Mouse (Mus musculus): ENCODE results near the gene Cfap61.
A peak's percentile ranks its signal among the peaks of the same experiment; 100 is the strongest.

The Cfap61 gene

DNA sequence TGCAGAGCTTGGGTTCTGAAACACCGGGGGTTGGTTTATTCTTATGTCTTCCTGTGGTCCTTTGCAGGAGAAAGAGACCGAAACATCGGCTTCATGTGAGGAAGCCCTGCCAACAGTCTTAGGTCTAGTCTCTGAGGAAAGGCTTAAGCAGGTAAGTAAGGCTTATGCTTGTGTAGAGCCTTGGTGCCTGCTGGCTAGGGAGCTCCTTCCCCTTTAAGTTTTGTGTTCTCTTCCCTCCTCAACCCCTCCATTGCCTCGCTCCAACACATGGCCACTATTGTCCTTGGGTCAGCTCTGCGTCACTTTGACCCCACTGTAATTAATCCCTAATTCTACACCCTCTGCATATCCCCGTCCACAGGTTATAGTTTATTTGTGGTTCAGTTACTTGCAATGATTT, 74.2 kb downstream of the Cfap61 start:
- no peak for DNase-seq (ENCODE audit: extremely low read depth, insufficient read length, low spot score)

DNA sequence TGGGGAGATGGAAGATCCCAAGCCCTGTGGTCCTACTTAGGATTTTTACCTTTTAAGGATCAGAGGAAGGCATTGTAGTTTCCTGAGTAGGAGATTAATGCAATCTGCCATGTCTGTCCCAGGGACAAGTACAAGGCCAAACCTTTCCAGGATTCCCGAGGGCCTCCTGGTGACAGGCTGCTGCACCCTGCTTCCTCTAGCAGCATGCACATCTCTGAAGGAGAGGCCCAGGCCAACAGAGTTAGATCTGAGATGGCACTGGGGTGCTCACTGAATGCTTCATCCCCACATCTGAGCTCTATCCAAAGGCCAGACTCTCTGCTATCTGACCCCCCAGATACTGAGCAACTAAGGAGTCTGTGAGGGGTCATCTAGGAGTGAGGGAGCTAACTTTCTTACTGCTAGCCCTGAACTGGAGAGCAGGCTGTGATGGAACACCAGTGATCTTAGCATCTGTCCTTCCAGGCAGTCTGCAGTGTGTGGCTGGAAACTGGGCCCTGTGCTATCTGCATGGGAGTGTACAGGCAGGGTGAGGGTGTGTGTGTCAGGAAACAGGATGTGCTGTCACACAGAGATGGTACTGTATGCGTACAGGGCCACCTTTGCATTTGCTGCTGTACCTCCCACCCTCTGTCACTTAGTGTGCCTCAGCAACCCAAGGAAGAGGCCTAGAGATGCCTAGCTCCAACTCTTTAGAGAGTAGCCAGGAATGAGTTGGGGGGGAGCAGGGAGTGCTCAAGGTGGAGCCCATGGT, 75.2 kb downstream of the Cfap61 start:
- no peak for DNase-seq (ENCODE audit: extremely low read depth, insufficient read length, low spot score)

DNA sequence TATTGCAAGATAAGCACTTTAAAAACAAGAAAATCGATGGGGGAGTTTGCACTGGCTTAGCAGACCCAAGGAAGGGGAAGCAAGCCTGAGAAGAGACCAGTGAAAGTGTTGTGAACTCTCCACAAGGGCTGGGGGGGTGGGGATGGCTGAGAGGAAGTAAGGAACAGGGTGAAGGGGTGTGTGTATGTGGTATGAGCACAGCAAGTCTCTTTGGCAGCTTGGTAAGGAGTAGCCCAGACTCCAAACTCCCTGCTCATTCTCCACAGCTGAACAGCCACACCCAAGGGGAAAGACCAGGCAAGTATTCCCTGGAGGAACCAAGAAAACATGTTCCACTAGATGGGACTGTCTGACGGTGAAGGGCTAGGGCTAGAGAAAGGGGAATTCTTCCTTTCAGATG, 76.2 kb downstream of the Cfap61 start:
- no peak for DNase-seq (ENCODE audit: extremely low read depth, insufficient read length, low spot score)

DNA sequence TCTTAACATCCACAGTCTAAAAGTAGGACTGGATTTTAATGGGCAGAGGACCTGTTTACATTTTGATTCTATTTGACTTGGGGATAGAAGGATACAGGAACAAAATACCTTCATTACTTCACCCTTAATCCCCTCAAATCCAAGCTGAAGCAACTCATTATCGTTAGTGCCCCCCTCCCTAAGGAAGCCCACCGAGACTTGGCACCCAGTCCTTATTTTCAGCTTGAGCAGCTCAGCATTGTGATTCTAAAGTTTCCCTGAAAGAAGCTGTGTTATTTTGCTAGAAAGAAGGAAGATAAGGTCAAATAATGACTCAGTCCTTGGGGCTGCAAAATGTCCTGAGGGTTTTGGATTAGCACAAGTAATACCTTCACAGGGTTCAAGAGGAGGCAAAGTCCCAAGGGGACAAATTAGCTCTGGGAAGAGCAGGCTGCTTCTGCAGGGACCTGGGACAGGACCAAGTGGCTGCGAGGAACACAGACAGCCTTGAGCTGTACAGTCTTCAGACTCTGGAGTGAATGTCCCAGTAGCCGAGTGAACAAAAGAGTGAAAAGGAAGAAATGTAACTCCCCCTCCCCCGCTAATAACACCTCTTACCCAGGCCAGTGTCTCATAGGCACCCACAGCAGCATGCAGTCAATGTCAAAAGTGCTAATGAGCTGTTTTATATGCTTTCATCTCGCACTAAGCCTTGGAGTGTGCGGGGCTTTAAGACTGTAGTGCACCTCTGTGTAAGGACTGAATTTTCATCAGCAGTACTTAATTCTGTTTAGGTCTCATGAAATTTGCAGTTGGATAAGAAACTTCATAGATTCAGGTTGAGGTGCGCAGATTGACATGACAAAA, 81.0 kb downstream of the Cfap61 start:
- DNase-seq (ENCODE audit: extremely low read depth, insufficient read length, low spot score) = no peak

DNA sequence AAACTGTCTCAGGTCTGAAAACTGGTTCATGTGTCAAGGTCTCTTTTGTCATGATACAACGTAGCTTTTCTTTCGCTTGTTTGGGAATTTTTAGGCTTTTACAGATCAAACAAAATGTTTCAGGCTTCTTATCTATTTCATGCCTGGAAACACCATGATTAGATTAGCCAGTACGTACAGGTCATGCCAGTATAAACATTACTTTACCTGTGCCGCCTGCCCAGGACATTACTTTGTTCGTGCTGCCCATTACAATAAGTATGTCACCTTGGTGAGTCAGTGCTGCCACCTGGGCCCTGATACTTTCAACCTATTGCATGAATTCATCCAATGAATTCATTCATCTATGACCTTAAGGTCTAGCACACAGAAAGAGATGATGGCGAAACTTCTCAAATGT, 88.3 kb downstream of the Cfap61 start:
- DNase-seq (ENCODE audit: extremely low read depth, insufficient read length, low spot score) = no peak

DNA sequence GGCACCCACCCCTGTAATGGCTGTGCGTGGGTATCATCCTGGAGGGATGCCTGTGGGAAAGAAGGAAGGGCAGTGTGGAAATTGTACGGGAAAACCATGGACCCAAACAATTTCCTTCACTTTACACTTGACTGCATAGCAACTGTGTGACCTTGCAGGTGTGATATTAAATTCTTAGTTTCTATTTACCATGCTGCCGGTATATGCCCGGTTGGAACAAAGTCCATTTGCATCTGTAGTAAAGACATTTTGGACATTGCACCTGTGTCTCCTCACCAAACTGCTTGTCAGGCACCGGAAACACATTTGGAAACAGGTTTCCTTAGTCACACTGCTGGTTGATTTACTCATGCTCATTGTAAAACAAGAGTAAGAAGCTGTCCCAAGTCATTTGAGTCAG, 109.1 kb downstream of the Cfap61 start:
- no peak for DNase-seq (ENCODE audit: extremely low read depth, insufficient read length, low spot score)

DNA sequence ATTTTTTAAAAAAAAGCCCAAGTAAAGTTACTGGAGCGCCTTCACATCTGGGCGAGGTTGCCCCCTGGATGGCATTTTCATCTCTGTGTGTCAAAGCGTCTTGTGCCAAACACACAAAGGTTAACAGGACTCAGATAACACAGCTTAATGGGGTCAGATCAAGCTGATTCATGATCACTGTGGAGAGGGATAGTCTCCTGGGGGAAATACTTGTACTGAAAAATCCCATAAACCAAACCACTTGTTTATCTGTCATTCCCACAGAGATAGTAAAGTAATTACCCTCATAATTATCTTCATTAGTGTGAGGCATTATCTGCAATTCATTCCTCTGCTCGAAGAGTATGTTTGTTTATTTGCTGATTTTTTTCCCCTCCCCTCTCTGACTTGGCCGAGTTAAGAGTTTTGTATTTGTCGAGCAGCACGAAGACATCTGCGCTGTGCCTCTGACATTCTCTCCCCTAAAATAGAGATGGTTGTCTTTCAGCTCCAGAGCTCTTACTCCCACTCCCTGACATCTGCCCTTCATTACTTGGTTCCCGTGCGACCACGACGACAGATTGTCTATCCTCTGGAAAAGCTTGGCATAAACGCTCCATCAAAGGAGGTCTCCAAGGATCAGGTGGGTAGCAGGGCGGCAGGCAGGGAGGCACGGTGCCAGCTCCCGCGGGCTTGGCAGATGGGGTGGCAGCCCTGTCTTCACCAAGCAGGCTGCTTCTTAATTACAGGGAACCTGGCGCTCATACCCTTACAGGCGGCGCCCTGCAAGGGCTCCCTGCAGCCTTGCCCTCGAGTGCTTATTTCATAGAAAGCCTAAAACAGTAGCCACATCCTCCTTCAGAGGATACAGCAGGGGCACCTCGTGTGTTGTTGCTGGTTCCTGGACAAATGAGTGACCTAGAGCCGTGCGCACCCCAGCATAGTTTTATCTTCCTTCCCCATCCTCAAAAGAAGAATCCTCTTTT, 110.6 kb downstream of the Cfap61 start:
- DNase-seq (ENCODE audit: extremely low read depth, insufficient read length, low spot score) = peak; percentile 10

DNA sequence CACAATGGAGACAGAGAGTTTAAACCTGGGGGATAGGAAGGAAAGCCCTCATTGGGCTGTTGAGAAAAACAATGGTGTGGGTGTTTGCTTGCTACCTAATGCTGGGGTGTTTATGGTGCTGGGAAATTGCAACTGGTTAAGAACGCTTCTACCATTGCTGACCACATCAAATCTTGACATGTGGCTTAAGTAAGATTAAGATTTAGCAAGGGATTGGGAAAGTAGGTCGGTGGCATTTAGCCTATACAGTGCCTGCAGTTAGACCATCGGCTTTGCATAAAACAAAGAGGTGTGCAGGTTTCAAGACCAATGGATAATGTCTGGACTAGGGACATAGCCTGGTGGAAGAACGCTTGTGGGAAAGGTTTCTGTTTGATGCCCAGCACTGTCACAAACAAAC, 113.1 kb downstream of the Cfap61 start:
- DNase-seq (ENCODE audit: extremely low read depth, insufficient read length, low spot score) = no peak

DNA sequence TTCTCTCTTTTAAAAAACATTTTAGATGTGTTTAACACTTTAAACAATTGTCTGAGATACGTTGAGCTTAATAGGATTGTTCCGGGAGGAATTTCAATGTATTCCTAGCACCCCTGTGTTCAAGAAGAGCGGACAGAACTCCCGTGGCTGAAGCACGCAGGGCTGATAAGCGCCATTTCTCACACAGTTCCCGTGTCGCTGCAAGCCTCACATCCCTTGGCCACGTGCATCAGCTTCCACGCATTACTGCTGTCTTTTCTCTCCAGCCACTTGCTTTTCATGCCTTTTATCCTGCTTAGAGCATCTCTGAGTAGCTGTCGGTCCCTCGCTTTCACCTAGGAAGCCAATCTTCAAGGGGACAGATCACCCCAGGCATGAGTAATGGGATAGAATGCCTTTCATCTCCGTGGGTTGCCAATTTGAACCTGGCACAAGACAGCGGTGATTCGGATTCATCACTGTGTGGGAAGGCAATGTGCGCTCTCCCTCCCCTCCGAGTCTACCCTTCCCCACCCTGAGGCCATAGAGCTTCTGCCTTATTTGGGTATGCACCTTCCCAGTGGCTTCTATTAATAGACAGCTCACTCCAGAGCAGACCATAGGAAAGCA, 113.7 kb downstream of the Cfap61 start:
- DNase-seq (ENCODE audit: extremely low read depth, insufficient read length, low spot score) = no peak

DNA sequence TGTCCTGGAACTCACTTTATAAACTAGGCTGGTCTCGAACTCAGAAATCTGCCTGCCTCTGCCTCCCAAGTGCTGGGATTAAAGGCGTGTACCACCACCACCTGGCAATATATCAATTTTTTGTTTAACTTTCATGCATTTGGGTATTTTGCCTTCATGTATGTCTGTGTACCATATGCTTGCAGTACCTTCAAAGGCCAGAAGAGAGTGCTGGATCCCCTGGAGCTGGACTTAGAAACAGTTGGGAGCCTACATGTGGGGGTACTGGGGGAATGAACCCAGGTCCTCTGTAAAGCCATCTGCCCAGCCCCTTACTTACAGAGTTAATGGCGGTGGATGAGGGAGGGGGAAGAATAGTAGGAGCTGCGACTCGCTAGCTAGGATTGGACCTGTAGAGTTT, 114.8 kb downstream of the Cfap61 start:
- no peak for DNase-seq (ENCODE audit: extremely low read depth, insufficient read length, low spot score)

DNA sequence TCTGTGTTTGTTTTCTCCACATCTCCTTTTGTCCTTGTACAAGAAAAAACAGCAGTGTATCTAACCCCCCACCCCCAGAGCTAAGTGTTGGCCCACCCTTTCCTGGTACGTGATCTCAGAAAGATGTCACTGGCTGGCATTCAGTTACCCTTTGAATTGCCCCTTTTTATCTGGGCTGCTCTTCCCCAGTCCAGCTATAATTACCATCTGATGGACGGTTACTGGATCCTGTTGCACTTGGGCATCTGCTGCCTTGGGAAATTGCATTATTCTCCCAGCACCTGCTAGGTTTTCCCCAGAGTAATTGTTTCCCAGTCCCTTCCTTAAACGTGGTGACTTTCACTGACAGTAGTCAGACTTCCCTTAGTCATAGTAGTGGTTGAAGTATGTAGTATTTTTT, 115.5 kb downstream of the Cfap61 start:
- DNase-seq (ENCODE audit: extremely low read depth, insufficient read length, low spot score) = no peak

DNA sequence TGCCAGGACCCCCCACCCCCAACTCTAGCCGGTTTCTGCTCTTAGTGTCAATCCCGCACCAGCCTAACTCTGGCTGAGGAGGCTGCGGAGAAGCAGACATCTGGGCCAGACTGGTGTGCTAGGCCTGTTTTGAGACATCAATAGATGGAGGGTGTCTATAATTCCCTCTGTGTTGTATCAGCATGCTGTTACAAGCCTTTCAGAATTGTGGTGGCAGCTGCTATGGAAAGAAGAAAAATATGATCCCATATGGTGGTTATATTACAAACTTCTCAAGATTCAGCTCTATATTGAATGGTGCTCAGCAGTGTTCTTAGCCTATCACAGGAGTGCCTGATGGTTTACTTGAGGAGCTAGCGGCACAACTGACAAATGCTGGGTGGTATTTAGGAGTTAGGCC, 116.8 kb downstream of the Cfap61 start:
- DNase-seq (ENCODE audit: extremely low read depth, insufficient read length, low spot score) = no peak

DNA sequence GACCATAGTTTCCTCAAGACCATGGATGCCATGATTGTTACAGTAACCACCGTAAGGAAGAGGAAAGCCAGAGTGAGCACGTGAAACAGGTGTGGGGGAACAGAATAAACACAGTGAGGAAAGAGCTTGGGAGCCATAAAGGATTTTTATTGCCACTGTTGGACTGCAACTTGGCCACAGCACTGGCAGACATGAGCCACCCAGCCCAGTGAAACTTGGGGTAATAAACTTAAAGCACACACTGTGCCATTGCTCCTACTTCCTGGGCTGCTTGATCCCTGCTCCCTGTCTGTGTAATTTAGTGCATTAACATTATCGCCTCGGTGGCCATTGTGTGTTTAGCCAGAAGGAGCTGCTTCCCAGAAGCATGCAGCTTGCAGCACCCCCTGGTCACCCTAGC, 122.5 kb downstream of the Cfap61 start:
- DNase-seq (ENCODE audit: extremely low read depth, insufficient read length, low spot score) = no peak

DNA sequence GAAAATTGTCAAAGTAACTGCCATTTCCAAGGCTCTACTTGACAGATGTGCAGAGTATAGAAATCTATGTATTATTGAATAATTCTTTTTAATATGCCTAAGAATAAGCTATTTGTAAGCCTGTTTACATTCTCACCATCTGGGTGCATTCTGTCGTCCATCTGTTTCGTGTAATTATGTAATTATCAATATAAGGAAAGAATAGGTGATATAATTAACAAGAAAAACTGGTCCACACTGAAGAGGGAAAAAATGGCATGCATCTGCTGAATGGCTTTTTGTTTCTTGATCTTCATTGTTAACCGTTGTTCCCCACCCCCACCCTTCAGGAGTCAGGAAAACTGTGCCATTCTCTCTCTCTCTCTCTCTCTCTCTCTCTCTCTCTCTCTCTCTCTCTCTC, 124.2 kb downstream of the Cfap61 start:
- DNase-seq (ENCODE audit: extremely low read depth, insufficient read length, low spot score) = no peak

DNA sequence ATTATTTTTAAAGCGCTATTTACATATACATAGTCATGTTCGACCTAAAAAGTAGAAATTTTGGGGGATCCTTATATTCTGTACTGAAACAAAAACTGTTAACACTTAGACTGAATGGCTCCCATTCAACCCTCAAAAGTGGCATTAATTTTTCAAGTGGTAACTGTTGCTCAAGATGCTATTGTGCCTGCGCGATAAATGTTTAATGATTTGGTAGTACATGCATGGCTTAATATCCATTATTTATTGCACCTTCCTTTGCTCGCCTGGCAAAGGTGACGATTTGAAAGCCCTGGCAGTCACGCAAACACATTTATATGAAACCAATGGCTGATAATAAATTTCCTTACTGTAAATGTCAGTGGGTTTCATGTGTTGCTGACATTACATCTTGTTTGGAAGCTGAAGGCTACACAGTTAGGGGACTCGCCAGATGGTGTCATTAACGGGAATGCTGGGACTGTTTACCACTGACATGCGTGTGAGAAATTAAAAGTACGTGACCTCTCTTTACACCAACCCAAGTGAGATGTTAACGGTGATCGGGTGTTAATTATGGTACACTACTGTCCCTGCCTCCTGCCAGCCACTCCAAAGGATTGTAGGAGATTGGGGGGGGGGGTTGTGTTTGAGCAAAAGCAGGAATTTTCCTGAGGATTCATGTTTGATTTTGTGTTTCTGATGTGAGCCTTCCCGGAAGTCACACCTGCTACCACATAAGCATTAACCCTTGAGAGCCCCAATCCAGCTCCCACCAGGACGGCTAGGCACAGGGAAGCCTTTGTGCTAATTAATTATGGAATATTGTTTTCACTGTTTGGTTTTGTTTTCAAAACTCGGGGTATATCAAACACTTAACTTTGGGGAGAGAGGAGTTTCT, 127.1 kb downstream of the Cfap61 start:
- DNase-seq (ENCODE audit: extremely low read depth, insufficient read length, low spot score) = no peak

DNA sequence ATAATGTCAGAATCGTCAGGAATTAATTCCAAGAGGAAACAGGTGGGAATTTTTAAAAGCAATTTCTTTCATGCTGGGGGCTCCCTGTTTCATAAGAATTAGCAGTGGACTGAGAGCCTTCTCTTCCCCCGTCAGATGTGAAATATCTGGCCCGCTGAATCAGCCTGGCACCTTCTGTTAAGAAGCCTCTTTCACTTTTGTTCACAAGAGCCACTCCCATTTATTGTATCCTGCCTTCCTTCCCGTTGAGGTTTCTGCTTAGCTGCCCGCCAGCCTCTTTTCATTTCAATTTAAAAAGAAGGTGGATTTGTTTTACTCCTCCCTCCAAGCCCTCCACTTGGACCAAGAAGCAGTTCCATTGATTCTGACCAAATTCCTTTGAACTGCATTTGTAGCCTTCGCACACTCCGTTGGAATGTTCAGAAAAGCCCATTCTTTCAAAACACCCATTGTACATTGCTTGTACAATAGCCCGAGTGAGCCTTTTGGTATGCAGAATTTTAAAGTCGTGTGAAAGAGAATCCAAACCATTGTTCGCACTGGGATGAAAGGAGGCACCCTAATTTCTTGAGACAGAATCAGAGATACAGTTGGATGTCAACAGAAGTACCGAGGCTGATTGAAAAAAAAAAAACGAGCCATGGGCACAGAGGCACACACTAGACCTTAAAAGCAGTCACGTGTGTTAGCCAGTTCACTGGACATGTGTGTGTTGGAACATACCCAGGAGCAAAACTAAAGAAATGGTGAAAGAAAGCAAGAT, 127.9 kb downstream of the Cfap61 start:
- DNase-seq (ENCODE audit: extremely low read depth, insufficient read length, low spot score) = no peak

DNA sequence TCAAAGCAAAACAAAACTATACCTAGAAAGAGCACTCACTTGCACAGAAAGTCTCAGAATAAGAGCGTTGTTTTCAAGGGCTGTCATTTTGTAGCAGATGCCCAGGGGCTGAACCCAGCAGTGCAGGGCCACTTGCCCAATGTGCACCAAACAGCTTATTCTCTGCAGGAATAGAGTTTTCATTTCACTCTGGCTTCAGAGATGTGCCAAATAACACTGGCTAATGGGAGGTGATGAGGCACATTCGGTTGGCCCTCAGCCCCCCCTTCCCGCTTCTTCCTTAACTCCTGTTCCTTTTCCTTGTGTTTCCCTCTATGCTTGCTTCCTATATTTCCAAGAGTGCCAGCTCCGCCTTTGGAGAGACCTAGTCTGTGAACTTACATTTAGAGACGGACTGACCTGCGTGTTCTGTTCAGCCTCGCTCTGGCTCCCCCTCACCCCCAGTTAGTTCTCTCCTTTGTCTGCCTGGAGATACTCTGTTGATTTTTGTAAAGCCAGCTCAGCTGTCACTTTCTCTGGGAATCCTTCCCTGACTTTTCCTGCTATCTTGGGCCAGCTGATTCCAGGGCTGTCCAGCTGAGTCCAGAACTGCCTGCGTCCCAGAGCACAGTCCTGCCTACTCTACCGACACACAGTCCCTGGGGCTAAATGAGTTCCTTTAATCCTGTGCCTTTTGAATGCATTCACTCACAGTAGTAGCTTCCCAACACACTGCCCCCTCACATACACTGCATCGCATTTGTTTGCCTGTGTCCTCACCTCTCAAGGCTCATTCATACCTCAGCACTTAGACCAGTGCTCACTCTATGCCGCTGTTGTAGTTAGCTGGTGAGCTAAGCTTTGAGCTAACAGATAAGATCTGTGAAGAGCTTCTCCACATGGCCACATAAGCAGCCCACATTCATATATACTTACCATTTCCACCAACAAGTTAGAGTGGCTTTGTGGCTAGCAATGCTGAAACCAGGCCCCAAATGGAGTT, 128.8 kb downstream of the Cfap61 start:
- no peak for DNase-seq (ENCODE audit: extremely low read depth, insufficient read length, low spot score)

DNA sequence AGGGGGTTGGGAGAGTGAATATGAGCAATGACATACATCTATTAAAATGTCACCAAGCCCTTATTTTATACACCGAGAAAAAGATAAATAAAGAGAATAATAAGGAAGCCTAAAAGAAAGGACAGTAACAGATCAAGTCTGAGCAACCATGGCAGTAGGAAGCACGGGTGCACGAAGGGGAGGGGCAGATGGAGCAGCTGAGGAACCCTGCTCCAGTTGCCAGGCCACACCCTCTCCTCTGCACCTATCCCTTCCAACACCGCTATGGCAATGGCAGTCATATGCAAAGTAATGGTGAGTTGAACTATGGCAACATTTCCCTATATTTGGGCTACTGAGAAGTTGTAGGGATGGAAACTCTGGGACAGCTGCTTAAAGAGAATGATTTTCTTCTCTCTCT, 132.8 kb downstream of the Cfap61 start:
- no peak for DNase-seq (ENCODE audit: extremely low read depth, insufficient read length, low spot score)
